Mouse (Mus musculus) spleen, embryonic (tissue): Measurements from ENCODE around the gene Tm4sf20.

ENCODE experiments used
- CTCF ChIA-PET: fragments of 350-600 bp; sonication (Branson Sonifier 250); formaldehyde crosslinking; loops from one replicate; lab custom pipeline; 2022; lab: Charles Lee

The Tm4sf20 gene

GRCm38 (mm10) chr1:82768269-82768668, at the start of gene Tm4sf20:
Gene Tm4sf20, minus strand, starts transcription at chr1:82768461.
- CTCF ChIA-PET: no interaction called here

GRCm38 (mm10) chr1:82815941-82816716, 47.9 kb upstream of the Tm4sf20 start:
- CTCF ChIA-PET: interaction anchor here (1.0 kb wide), 1 partner anchor 28 kb away, joined by 3 read pairs; no protein-coding TSS in a partner anchor

GRCm38 (mm10) chr1:82811766-82812165, 43.5 kb upstream of the Tm4sf20 start:
- CTCF ChIA-PET: no interaction called here

GRCm38 (mm10) chr1:82808564-82808963, 40.3 kb upstream of the Tm4sf20 start:
- CTCF ChIA-PET: interaction anchor here (0.6 kb wide), 1 partner anchor 39 kb away, joined by 3 read pairs; no protein-coding TSS in a partner anchor

GRCm38 (mm10) chr1:82807206-82807605, 38.9 kb upstream of the Tm4sf20 start:
- CTCF ChIA-PET: no interaction called here

- CTCF ChIA-PET: interaction anchor here (0.6 kb wide), 1 partner anchor 25 kb away, joined by 4 read pairs; no protein-coding TSS in a partner anchor
Measured at GRCm38 (mm10) chr1:82806391-82806790, 38.1 kb upstream of the Tm4sf20 start.

GRCm38 (mm10) chr1:82804059-82804458, 35.8 kb upstream of the Tm4sf20 start:
- CTCF ChIA-PET: no interaction called here

GRCm38 (mm10) chr1:82803608-82804007, 35.3 kb upstream of the Tm4sf20 start:
- CTCF ChIA-PET: no interaction called here

GRCm38 (mm10) chr1:82801105-82801783, 33.0 kb upstream of the Tm4sf20 start:
- CTCF ChIA-PET: no interaction called here

GRCm38 (mm10) chr1:82798922-82799321, 30.7 kb upstream of the Tm4sf20 start:
- CTCF ChIA-PET: no interaction called here

- CTCF ChIA-PET: no interaction called here
Measured at GRCm38 (mm10) chr1:82798304-82798703, 30.0 kb upstream of the Tm4sf20 start.

GRCm38 (mm10) chr1:82797088-82797487, 28.8 kb upstream of the Tm4sf20 start:
- CTCF ChIA-PET: no interaction called here

GRCm38 (mm10) chr1:82795702-82796443, 27.6 kb upstream of the Tm4sf20 start:
- CTCF ChIA-PET: no interaction called here

GRCm38 (mm10) chr1:82795211-82795610, 26.9 kb upstream of the Tm4sf20 start:
- CTCF ChIA-PET: no interaction called here

GRCm38 (mm10) chr1:82793986-82794385, 25.7 kb upstream of the Tm4sf20 start:
- CTCF ChIA-PET: no interaction called here

GRCm38 (mm10) chr1:82793110-82793509, 24.8 kb upstream of the Tm4sf20 start:
- CTCF ChIA-PET: no interaction called here

GRCm38 (mm10) chr1:82792238-82792637, 24.0 kb upstream of the Tm4sf20 start:
- CTCF ChIA-PET: no interaction called here

GRCm38 (mm10) chr1:82791105-82791504, 22.8 kb upstream of the Tm4sf20 start:
- CTCF ChIA-PET: no interaction called here

- CTCF ChIA-PET: interaction anchor here (0.7 kb wide), 1 partner anchor 29 kb away, joined by 3 read pairs; no protein-coding TSS in a partner anchor
Measured at GRCm38 (mm10) chr1:82788070-82788469, 19.8 kb upstream of the Tm4sf20 start.

GRCm38 (mm10) chr1:82787414-82787813, 19.2 kb upstream of the Tm4sf20 start:
- CTCF ChIA-PET: interaction anchor here (0.7 kb wide), 1 partner anchor 29 kb away, joined by 3 read pairs; no protein-coding TSS in a partner anchor

GRCm38 (mm10) chr1:82785546-82785945, 17.3 kb upstream of the Tm4sf20 start:
- CTCF ChIA-PET: no interaction called here

GRCm38 (mm10) chr1:82783559-82783958, 15.3 kb upstream of the Tm4sf20 start:
- CTCF ChIA-PET: no interaction called here
